Mouse (Mus musculus): ENCODE results near the gene Haspin.

The Haspin gene

DNA sequence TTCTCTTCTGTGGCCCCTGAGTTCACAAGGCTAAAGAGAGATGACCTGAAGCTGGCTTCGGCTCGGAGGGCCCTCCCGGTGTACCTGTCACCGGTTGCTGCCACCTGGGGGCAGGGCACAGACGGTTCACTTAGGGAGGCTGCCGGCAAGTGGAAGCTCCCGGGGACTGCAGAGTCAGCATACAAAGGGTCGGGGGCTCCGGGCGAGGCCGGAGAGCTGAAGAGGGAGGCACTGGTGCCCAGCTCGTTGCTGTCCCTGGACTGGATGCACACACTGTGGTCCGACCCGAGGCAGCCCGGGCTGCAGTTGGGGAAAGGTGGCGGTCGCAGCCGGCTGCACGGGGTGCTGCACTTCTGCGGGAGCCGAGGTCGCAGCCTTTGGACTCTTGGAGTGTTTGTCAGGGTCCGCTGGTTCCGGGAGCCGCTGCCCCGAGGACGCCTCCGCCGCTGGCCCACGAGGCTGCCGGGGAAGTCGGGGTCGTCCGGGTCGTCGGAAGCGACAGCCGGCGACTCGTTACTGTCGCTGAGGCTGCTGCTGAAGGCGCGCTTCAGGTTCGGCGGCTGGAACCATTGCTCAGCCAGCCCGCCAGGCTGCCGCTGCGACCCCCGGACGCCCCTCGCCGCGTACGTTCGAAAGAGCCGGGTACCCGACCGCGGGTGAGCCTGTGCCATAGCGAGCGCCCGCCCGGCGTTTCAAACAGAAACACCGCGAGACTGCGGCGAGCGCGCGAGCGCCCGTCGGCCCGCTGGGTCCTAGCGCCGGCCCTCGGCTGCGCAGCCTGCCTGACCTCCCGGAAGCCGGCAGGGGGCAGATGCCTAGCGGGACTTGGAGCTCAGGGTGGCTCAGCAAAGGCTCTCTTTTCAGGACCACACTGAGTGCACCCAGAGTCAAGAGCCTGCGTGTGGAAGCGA lies at the start of gene Haspin:
Gene Haspin, minus strand, starts transcription at position 704 of the 911 bp plus-strand sequence.
- peak; percentile 78 to 87 for DNase-seq (ENCODE audit: low read depth in 1 of 2, low spot score in 2 of 2)

DNA sequence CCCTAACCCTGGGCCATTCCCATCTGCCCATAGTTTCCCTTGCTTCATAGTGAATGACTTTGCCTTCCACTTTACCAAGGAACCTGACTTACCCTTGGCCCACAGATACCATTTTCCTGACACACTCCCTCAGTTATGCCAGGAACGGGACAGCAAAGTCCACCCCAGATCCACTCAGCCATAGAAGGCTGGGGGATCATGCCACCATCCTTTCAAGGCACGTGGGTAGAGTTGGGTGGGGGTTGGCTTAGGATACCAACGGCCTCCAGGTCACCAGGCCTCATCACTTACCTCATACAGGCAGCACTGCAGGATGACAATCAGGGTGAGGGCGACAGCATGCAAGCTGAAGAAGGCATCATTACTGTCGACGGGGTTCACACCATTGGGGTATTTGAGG lies 49.1 kb upstream of the Haspin start:
- DNase-seq (ENCODE audit: low read depth in 1 of 2, low spot score in 2 of 2), result no peak

DNA sequence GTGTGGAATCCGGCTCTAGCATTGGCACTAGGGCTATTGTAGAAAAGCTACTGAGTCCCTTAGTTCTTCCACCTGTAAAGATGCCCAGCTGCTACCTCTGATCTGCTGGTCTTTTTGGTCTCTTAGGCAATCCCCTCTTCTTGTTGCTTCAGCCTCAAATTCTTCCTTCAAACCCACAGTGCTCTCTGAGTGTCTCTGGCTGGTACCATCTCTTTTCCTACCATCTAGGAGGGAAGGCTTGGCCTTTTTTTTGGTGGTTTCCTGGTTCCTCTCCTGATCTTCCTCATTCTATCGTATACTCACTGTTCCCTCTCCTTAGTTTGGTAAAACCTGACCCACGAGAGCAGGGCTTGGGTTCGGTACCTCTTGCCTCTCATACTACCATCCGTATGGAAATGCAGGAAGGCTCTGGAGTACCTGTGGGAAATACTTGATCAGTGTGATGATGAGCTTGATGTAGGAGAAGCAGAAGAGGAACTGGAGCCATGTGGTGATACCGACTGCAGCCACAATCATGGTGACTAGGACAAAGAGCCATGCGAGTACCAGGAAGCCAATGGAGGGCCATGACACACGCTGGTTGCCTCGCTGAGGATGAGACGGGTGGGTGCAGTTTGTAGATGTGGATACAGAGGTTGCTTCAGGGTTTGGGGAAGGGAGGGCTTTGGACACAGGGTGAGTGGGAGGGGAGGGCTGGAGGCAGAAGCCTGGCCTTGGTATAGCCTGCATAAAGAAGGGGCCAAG lies 48.0 kb upstream of the Haspin start:
- no peak for DNase-seq (ENCODE audit: low read depth in 1 of 2, low spot score in 2 of 2)

- no peak for DNase-seq (ENCODE audit: low read depth in 1 of 2, low spot score in 2 of 2)
Observed at GRCm38 (mm10) chr11:73177895-73178294, 39.8 kb upstream of the Haspin start.

GRCm38 (mm10) chr11:73177509-73177875 lies 39.4 kb upstream of the Haspin start:
- DNase-seq (ENCODE audit: low read depth in 1 of 2, low spot score in 2 of 2), result peak in 1 of 2 experiments; percentile 52

DNA sequence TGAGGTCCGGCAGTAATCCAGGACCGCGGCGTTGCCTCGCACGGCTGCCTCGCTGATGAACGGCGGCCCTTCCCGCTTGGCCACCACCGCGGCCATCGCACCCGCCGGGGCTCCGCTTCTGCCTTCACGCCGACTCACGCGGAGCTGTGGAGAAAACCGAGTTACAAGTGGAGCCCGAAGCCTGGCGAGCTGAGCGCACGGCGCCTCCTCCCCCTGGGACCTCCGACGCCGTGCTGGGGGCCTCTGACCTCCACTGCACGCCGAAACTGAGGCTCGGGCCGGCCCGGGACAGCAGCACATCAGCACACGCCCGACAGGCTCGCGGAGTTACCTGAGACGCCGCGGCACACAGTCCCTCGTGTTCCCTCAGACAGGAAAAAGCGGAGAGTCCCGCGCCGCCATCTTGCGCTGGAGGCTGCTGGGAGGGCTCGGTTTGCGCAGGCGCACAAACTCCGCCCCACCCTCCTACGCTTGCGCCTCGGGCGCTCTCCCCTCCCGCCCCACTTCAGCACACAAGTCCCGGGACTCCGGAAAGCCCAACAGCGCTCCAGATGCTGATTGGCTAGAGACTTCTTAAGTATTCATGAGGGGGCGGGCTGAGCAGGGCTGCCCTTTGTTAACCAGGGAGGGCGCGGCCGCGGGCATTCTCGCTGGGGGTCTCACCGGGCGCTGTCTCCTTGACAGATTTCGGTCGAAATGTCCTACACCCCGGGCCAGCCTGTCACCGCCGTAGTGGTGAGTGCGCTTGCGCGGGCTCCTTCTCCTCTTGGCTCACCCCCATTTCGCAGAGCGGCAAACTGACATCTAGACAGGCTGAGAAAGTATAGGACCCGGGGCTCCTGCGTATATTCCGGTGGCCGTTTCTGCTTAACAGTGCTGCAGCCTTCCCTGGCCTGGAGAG lies 38.8 kb upstream of the Haspin start, which contains the start of the genes Emc6 and Tax1bp3:
Gene Emc6, minus strand, starts transcription at position 430 of the 901 bp plus-strand sequence.
Gene Tax1bp3, plus strand, starts transcription at position 476 of the 901 bp plus-strand sequence.
- DNase-seq (ENCODE audit: low read depth in 1 of 2, low spot score in 2 of 2), result peak; percentile 91 to 92

DNA sequence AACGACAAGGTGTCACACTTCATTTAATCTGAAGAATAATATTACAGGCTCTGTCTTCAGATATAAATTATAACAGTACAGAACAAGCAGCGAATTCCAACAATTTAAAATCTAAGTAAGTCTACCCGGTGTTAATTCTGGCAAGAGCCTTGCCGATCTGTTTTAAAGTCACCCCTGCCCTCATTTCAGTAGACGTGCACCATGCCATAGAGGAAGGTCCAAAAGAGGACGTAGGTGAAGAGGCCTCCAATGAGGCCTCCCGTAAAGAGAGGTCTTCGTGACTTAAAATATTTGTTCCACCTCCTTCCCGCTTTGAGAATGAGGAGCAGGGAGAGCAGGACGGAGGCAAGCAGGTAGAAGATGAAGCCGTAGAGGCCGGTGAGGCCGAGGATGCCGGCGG lies 38.1 kb upstream of the Haspin start:
- DNase-seq (ENCODE audit: low read depth in 1 of 2, low spot score in 2 of 2), result peak in 1 of 2 experiments; percentile 21

DNA sequence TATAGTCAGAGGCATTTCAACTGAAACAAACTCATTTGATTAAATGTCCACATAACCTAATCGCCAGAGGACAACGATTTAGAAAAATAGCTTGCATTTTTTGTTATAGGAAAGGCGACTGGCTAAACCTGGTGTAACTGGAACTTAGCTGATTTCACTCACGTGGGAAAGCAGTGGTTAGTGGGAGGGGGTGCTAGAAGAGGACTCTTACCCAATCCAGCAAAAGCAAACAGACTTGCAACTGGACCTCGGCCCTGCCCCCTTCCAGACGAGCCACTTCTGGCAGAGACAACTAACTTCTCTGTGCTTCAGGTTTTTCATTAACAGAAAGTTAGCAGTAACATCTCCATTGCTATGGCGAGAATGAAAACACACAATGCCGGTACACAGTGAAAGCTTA lies 37.5 kb upstream of the Haspin start:
- DNase-seq (ENCODE audit: low read depth in 1 of 2, low spot score in 2 of 2), result no peak

GRCm38 (mm10) chr11:73172186-73172585 lies 34.1 kb upstream of the Haspin start:
- no peak for DNase-seq (ENCODE audit: low read depth in 1 of 2, low spot score in 2 of 2)

GRCm38 (mm10) chr11:73169231-73169630 lies 31.1 kb upstream of the Haspin start:
- DNase-seq (ENCODE audit: low read depth in 1 of 2, low spot score in 2 of 2), result peak in 1 of 2 experiments; percentile 19

- DNase-seq (ENCODE audit: low read depth in 1 of 2, low spot score in 2 of 2), result no peak
Observed at GRCm38 (mm10) chr11:73168576-73168975, 30.5 kb upstream of the Haspin start.

DNA sequence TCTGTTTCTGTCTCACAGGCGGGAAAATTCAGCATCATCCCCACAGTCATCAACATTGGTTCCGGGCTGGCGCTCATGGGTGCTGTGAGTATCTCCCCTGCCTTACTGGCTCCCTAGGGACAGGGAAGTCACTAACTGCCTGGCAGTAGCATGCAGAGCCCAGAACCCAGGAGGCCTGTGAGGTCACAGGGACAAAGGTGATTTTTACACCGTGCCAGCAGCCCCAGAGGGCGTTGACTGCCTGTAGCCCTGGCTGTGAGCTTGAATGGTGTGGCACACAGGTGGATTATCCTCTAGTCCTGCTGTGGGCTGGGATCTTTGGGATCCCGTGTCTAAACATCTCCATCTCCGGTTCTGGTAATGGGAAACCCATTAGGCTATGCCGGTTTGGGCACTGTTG lies 30.0 kb upstream of the Haspin start:
- no peak for DNase-seq (ENCODE audit: low read depth in 1 of 2, low spot score in 2 of 2)

DNA sequence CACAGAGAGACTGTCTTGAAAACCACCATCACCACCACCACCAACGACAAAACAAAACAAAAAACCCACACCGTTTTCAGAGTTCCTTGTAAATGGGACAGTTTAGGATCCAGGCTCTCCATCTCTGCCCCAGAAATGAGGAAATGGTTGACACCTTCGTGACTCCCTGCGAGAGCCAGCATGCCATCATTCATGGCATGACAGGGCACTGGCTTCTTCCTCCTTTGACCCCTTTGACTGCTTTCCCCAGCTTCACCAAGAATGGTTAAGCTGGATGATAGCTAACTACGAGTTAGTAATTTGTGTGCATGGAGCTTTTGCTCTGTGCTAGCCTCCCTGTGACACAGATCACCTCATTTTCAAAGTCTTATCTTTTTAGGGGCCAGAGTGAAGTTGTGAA lies 24.2 kb upstream of the Haspin start:
- no peak for DNase-seq (ENCODE audit: low read depth in 1 of 2, low spot score in 2 of 2)

GRCm38 (mm10) chr11:73161616-73162015 lies 23.5 kb upstream of the Haspin start:
- DNase-seq (ENCODE audit: low read depth in 1 of 2, low spot score in 2 of 2), result no peak

- no peak for DNase-seq (ENCODE audit: low read depth in 1 of 2, low spot score in 2 of 2)
Observed at GRCm38 (mm10) chr11:73160811-73161200, 22.7 kb upstream of the Haspin start.

- DNase-seq (ENCODE audit: low read depth in 1 of 2, low spot score in 2 of 2), result no peak
Observed at GRCm38 (mm10) chr11:73159957-73160810, 22.1 kb upstream of the Haspin start, which contains the start of gene P2rx5. Gene P2rx5 (plus strand): TSS chr11:73160421.

DNA sequence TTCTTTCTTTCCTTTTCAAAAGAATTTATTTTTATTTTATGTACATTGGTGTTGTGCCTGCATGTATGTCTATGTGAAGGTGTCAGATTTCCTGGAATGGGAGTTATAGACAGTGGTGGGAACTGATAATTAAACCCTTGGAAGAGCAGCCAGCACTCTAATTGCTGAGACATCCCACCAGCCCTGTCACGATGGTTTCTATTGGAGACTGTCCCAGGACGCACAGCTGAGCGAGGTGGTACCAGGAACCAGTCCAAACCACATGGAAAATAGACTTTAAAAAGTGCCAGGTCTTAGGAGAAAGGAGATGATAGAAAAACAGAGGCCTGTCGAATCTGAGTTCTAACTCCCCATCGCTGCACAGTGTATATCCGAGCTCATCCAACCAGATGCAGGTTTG lies 17.0 kb upstream of the Haspin start:
- DNase-seq (ENCODE audit: low read depth in 1 of 2, low spot score in 2 of 2), result no peak

DNA sequence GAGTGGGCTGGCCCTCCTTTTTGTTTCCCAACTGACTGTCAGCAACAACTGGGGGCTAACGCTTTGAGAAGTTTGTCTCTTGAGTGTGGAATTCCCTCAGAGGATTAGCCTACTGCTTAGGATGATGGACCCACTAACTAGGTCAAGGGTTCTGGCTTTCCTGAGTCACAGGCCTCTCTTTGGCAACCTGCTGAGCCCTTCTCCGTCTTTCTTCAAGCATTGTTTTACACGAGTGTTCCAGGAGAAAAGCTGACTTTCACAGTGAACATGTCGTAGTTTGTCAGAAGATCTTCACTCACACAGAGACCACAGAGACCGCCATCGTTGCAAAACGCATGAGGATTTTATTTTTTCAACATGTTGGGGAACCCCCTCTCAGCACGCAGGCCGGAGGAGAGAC lies 10.1 kb upstream of the Haspin start:
- no peak for DNase-seq (ENCODE audit: low read depth in 1 of 2, low spot score in 2 of 2)

GRCm38 (mm10) chr11:73146975-73147365 lies 8.9 kb upstream of the Haspin start:
- no peak for DNase-seq (ENCODE audit: low read depth in 1 of 2, low spot score in 2 of 2)

All from monocyte, adult 2 months (primary cell).